Mouse (Mus musculus): Measurements from ENCODE around the gene Plcz1.

Gene Plcz1

DNA sequence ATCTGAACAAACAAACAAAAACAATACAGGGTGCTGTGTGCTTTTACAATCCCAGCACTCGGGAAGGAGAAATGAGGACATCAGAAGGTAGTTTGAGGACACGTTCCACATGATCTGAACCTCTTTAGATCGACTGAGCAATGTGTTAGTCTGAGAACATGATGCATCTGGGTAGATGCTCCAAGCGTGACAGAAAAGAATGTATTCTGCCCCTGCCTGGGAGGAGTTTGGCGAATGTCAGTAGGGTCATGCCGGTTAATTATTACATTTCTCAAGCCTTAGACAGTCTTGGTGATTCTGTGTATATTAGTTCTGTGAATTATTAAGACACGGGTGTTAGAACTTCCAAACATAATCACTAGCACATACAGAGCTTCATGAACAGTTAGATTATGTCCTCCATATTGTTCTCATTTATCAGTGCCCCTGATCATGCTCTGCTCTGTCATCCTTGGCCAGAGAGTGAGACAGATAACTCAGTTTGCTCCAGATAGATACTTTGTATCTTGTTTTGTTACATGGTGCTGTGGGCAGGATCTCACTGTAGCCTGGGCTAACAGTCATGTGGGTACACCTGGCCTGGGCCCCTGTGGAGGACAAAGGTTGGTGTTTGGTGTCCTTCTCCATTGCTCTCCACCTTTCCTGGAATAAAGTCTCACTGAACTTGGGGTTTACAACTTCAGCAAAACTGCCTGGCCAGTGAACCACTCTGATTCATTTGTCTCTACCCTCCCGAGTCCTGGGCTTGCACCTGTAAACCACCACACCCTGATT is 94.0 kb downstream of the Plcz1 start:
- DNase-seq (ENCODE audit: low spot score in 2 of 2) = no peak
